ENCODE assay signal across 28 mouse cellular contexts in the genomic region with DNA sequence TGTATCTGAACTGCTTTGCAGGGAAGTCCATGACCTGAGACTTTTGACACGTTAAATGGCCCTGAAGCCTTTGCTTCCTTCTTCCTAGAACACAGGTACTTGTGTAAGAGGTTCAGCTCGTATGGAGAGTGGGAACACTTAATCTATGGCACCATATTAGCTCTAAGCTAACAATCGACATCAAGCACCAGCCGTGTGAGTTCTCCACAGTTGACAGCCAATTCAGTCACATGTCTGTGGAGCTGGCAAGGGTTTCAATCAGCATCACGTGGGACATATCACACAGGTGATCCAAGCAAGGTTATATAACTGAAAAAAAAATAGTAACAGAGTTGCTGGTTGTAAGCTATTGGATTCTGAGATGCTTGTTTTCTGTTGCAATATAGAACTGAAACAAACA. TPM values are rescaled to one million over a fixed set of nuclear protein-coding genes. Genes with fewer than 3 reads are reported as not detected.
DNase-seq lines count a peak whose midpoint lies in the region; ATAC-seq and TF ChIP-seq lines count a peak whose summit lies in the region.
"Had no signal": no experiment of that assay in that cellular context is flagged by ENCODE, and none has a peak within 500 bp of the region (broad histone marks: within the 10 kb centered on the region; RNA-seq: fewer than 3 reads in every experiment).

No protein-coding gene starts in this region.

- H3K9ac ChIP-seq in kidney, embryonic 16.5 days (replicated peaks; ENCODE audit: low read length) = no peak overlapping the region
- no peak overlapping the region for H3K9ac ChIP-seq in forebrain, embryonic 13.5 days
- H3K9ac ChIP-seq: embryonic facial prominence, embryonic 12.5 days; forebrain, embryonic 15.5 days; heart, embryonic 15.5 days; hindbrain, embryonic 12.5 days; liver, embryonic 13.5 days; lung, embryonic 15.5 days; midbrain, embryonic 15.5 days had no signal

- TF ChIP-seq POLR2A in small intestine, adult 2 months (IDR thresholded peaks at IDR 0.05; ENCODE audit: low read depth, low read length) = no peak

- no peak overlapping the region for H3K27ac ChIP-seq in kidney, embryonic 16.5 days (ENCODE audit: low read length)
- peak overlapping the region; percentile 89 for H3K27ac ChIP-seq in small intestine, adult 2 months (ENCODE audit: insufficient read depth, low read depth, low read length)
- no peak overlapping the region for H3K27ac ChIP-seq in forebrain, embryonic 13.5 days
- H3K27ac ChIP-seq: embryonic facial prominence, embryonic 12.5 days; forebrain, embryonic 15.5 days; heart, embryonic 15.5 days; hindbrain, embryonic 12.5 days; hindbrain, postnatal 0 days; kidney, postnatal 0 days; layer of hippocampus, adult 2 months; liver, embryonic 13.5 days; lung, embryonic 15.5 days; midbrain, embryonic 10.5 days; midbrain, embryonic 15.5 days had no signal

- ATAC-seq in kidney, embryonic 16.5 days (ENCODE audit: low FRiP score, low TSS enrichment) = no peak
- no peak for ATAC-seq in forebrain, embryonic 13.5 days
- ATAC-seq: CD4-positive, CD25-positive, alpha-beta regulatory T cell, adult 4 months; forebrain, embryonic 15.5 days; hindbrain, postnatal 0 days; midbrain, embryonic 15.5 days had no signal

- WGBS in kidney, embryonic 16.5 days = 73% methylated on average over 5 of the region's 5 CpGs
- 23% methylated on average over 5 of the region's 5 CpGs for WGBS in small intestine, adult 2 months
- WGBS in forebrain, embryonic 13.5 days = 81% methylated on average over 5 of the region's 5 CpGs

- no peak overlapping the region for H3K4me3 ChIP-seq in kidney, embryonic 16.5 days (ENCODE audit: low read length)
- no peak overlapping the region for H3K4me3 ChIP-seq in small intestine, adult 2 months (ENCODE audit: low read depth, low read length)
- H3K4me3 ChIP-seq in forebrain, embryonic 13.5 days = no peak overlapping the region
- H3K4me3 ChIP-seq: embryonic facial prominence, embryonic 12.5 days; forebrain, embryonic 15.5 days; heart, embryonic 15.5 days; hindbrain, embryonic 12.5 days; layer of hippocampus, adult 2 months; liver, embryonic 13.5 days; lung, embryonic 15.5 days; midbrain, embryonic 10.5 days; midbrain, embryonic 15.5 days had no signal

- TF ChIP-seq CTCF in small intestine, adult 2 months (IDR thresholded peaks at IDR 0.05; ENCODE audit: extremely low read depth, insufficient read length, insufficient replicate concordance, low read depth, low read length) = no peak

- H3K36me3 ChIP-seq in kidney, embryonic 16.5 days (ENCODE audit: insufficient read depth, low read length) = no peaks in the 10 kb centered on the region
- no peaks in the 10 kb centered on the region for H3K36me3 ChIP-seq in small intestine, adult 2 months (ENCODE audit: control insufficient read depth, insufficient read depth, low read length)
- no peaks in the 10 kb centered on the region for H3K36me3 ChIP-seq in forebrain, embryonic 13.5 days (ENCODE audit: poor library complexity, severe bottlenecking)
- H3K36me3 ChIP-seq: embryonic facial prominence, embryonic 12.5 days; forebrain, embryonic 15.5 days; heart, embryonic 15.5 days; hindbrain, embryonic 12.5 days; liver, embryonic 13.5 days; lung, embryonic 15.5 days; midbrain, embryonic 10.5 days; midbrain, embryonic 15.5 days had no signal

- no peaks in the 10 kb centered on the region for H3K4me1 ChIP-seq in kidney, embryonic 16.5 days (ENCODE audit: insufficient read depth, low read length)
- peaks cover 17% of the 10 kb centered on the region; the same call in 1 of the 2 replicates for H3K4me1 ChIP-seq in small intestine, adult 2 months (ENCODE audit: control insufficient read depth, insufficient read depth, insufficient read length, low read length)
- H3K4me1 ChIP-seq in forebrain, embryonic 13.5 days = peaks cover 12% of the 10 kb centered on the region; the same call in 1 of the 2 replicates
- H3K4me1 ChIP-seq: embryonic facial prominence, embryonic 12.5 days; forebrain, embryonic 15.5 days; heart, embryonic 15.5 days; hindbrain, embryonic 12.5 days; liver, embryonic 13.5 days; lung, embryonic 15.5 days; midbrain, embryonic 15.5 days had no signal

- no peaks in the 10 kb centered on the region for H3K9me3 ChIP-seq in kidney, embryonic 16.5 days (ENCODE audit: low read length)
- no peaks in the 10 kb centered on the region for H3K9me3 ChIP-seq in forebrain, embryonic 13.5 days (replicated peaks)
- H3K9me3 ChIP-seq: embryonic facial prominence, embryonic 12.5 days; forebrain, embryonic 15.5 days; heart, embryonic 15.5 days; hindbrain, embryonic 12.5 days; liver, embryonic 13.5 days; lung, embryonic 15.5 days; midbrain, embryonic 10.5 days; midbrain, embryonic 15.5 days had no signal

- no peaks in the 10 kb centered on the region for H3K27me3 ChIP-seq in kidney, embryonic 16.5 days (ENCODE audit: insufficient read depth, low read length)
- H3K27me3 ChIP-seq in small intestine, adult 2 months (ENCODE audit: control insufficient read depth, insufficient read depth, low read length) = no peaks in the 10 kb centered on the region
- H3K27me3 ChIP-seq in forebrain, embryonic 13.5 days = no peaks in the 10 kb centered on the region
- H3K27me3 ChIP-seq: embryonic facial prominence, embryonic 12.5 days; forebrain, embryonic 15.5 days; heart, embryonic 15.5 days; hindbrain, embryonic 12.5 days; liver, embryonic 13.5 days; lung, embryonic 15.5 days; midbrain, embryonic 15.5 days had no signal

- DNase-seq in kidney, adult 11 months = peak; percentile 43
- DNase-seq in kidney, postnatal 36 days = peak; percentile 44 to 47
- DNase-seq in kidney, postnatal 14 days = no peak
- DNase-seq in lung, postnatal 10 days = peak; percentile 25
- DNase-seq: adrenal gland, postnatal 14 days; cerebellum, adult 11 months; cerebellum, adult 9-11 months; embryo, embryonic 11 days; gastrocnemius, postnatal 36 days; left cerebral cortex, postnatal 4 days; liver, embryonic 13.5 days; right cerebral cortex, postnatal 25 days; thymus, adult 2 months; thymus, postnatal 36 days had no signal

- H3K4me2 ChIP-seq in kidney, embryonic 16.5 days (replicated peaks; ENCODE audit: low read depth, low read length) = no peak overlapping the region
- H3K4me2 ChIP-seq in forebrain, embryonic 13.5 days = no peak overlapping the region
- H3K4me2 ChIP-seq: embryonic facial prominence, embryonic 12.5 days; forebrain, embryonic 15.5 days; heart, embryonic 15.5 days; hindbrain, embryonic 12.5 days; liver, embryonic 13.5 days; lung, embryonic 15.5 days; midbrain, embryonic 15.5 days had no signal

RNA-seq across cellular contexts. Expression of a gene that starts 43.2 kb away (rescaled TPM):
- polyA plus RNA-seq in kidney, embryonic 16.5 days (2015; fragmentation: Nextera tagmentation; extraction: Ambion mirVana) = 6.8 and 8.0 TPM in 2 replicates
- polyA plus RNA-seq in small intestine, adult 2 months (2012; rRNA removed) = 9.3 and 14.8 TPM in 2 replicates
- polyA plus RNA-seq in forebrain, embryonic 13.5 days (2015; fragmentation: Nextera tagmentation; extraction: Ambion mirVana) = 12.8 and 13.8 TPM in 2 replicates
